Mouse (Mus musculus): ENCODE data around the gene Ddx42. TPM values are rescaled to one million over a fixed set of nuclear protein-coding genes. Genes with fewer than 3 reads are reported as not detected.
A peak's percentile ranks its signal among the peaks of the same experiment; 100 is the strongest.
"Not testable (repeated sequence)": the region's sequence is repeated elsewhere in the genome, so short reads cannot be mapped to it uniquely, and the experiment has no call there.

The Ddx42 gene
- polyA plus RNA-seq, 1 experiment from 2014 or later = 67.8 TPM

GRCm38 (mm10) chr11:106201337-106202122, 15.2 kb upstream of the Ddx42 start:
- DNase-seq (ENCODE audit: low spot score) = peak; percentile 26

GRCm38 (mm10) chr11:106202123-106202465, 14.6 kb upstream of the Ddx42 start, which contains the start of gene Strada:
Strada (minus strand) TSS chr11:106202168.
- no peak for DNase-seq (ENCODE audit: low spot score)

- no peak for DNase-seq (ENCODE audit: low spot score)
Measured at GRCm38 (mm10) chr11:106212771-106213170, 4.0 kb upstream of the Ddx42 start.

GRCm38 (mm10) chr11:106214856-106215255, 1.9 kb upstream of the Ddx42 start:
- DNase-seq (ENCODE audit: low spot score) = no peak

- DNase-seq (ENCODE audit: low spot score) = peak; percentile 11
Measured at GRCm38 (mm10) chr11:106215450-106215859, 1.3 kb upstream of the Ddx42 start.

- DNase-seq (ENCODE audit: low spot score) = peak; percentile 98
Measured at GRCm38 (mm10) chr11:106215927-106216729, 598 bp upstream of the Ddx42 start, which contains the start of gene Ccdc47. Ccdc47 (minus strand) TSS chr11:106216344.

GRCm38 (mm10) chr11:106220603-106221002, 3.9 kb downstream of the Ddx42 start:
- DNase-seq (ENCODE audit: low spot score) = no peak

- not testable (repeated sequence) for DNase-seq (ENCODE audit: low spot score)
Measured at GRCm38 (mm10) chr11:106233978-106234377, 17.3 kb downstream of the Ddx42 start.

GRCm38 (mm10) chr11:106246834-106247233, 30.1 kb downstream of the Ddx42 start:
- peak; percentile 37 for DNase-seq (ENCODE audit: low spot score)

- DNase-seq (ENCODE audit: low spot score) = no peak
Measured at GRCm38 (mm10) chr11:106249326-106249725, 32.6 kb downstream of the Ddx42 start.

- DNase-seq (ENCODE audit: low spot score) = no peak
Measured at GRCm38 (mm10) chr11:106254767-106255166, 38.0 kb downstream of the Ddx42 start.

GRCm38 (mm10) chr11:106255174-106255573, 38.4 kb downstream of the Ddx42 start:
- DNase-seq (ENCODE audit: low spot score) = no peak

GRCm38 (mm10) chr11:106255685-106256451, 39.1 kb downstream of the Ddx42 start, which contains the start of the genes Ftsj3 and Psmc5:
Ftsj3 (minus strand) TSS chr11:106256079.
Psmc5 (plus strand) TSS chr11:106256154.
- DNase-seq (ENCODE audit: low spot score) = peak; percentile 97

- DNase-seq (ENCODE audit: low spot score) = no peak
Measured at GRCm38 (mm10) chr11:106256775-106257174, 40.0 kb downstream of the Ddx42 start.

- no peak for DNase-seq (ENCODE audit: low spot score)
Measured at GRCm38 (mm10) chr11:106260826-106261450, 44.2 kb downstream of the Ddx42 start.

GRCm38 (mm10) chr11:106263963-106264362, 47.2 kb downstream of the Ddx42 start:
- DNase-seq (ENCODE audit: low spot score) = no peak

- DNase-seq (ENCODE audit: low spot score) = no peak
Measured at GRCm38 (mm10) chr11:106264988-106265387, 48.3 kb downstream of the Ddx42 start.

- no peak for DNase-seq (ENCODE audit: low spot score)
Measured at GRCm38 (mm10) chr11:106265570-106265969, 48.8 kb downstream of the Ddx42 start.

- no peak for DNase-seq (ENCODE audit: low spot score)
Measured at GRCm38 (mm10) chr11:106266431-106266830, 49.7 kb downstream of the Ddx42 start.

GRCm38 (mm10) chr11:106267311-106267852, 50.7 kb downstream of the Ddx42 start:
- no peak for DNase-seq (ENCODE audit: low spot score)

GRCm38 (mm10) chr11:106267871-106268270, 51.1 kb downstream of the Ddx42 start:
- DNase-seq (ENCODE audit: low spot score) = no peak
